In the genomic region with DNA sequence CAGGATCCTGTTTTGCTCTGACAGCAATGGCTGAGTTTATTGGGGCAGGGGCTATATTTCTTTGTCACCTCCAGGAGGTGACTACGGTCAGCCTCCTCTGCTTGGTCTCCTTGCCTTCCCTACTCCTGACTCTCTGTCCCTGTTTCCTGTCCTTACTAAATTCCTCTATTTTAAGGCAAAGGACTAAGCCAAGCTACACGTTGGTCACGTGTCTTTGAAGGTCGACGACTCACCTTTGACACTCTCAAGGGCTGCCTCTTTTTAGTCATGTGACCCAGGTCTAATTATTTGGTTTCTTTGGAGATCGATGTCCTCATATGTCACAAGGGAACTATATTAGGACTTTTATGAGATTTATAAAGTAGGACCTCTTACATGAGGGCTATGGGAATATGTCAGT, we compare ENCODE assay signal across 16 mouse cellular contexts.
A peak's percentile ranks its signal among the peaks of the same experiment; 100 is the strongest.
DNase-seq lines count a peak whose midpoint lies in the region; ATAC-seq and TF ChIP-seq lines count a peak whose summit lies in the region.
"Had no signal": no experiment of that assay in that cellular context is flagged by ENCODE, and none has a peak within 500 bp of the region (broad histone marks: within the 10 kb centered on the region; RNA-seq: fewer than 3 reads in every experiment).

No protein-coding gene starts in this region.

- no peak for TF ChIP-seq POLR2A in limb, embryonic 14.5 days (IDR thresholded peaks at IDR 0.05; ENCODE audit: borderline replicate concordance, extremely low read depth, insufficient read depth, insufficient read length)

- peak overlapping the region; percentile 22; the same call in 1 of the 2 replicates for H3K27ac ChIP-seq in hindbrain, postnatal 0 days
- no peak overlapping the region for H3K27ac ChIP-seq in hindbrain, embryonic 13.5 days
- no peak overlapping the region for H3K27ac ChIP-seq in midbrain, embryonic 11.5 days (ENCODE audit: low read depth, low read length)
- no peak overlapping the region for H3K27ac ChIP-seq in midbrain, embryonic 14.5 days (replicated peaks; ENCODE audit: low read depth, low read length)
- no peak overlapping the region for H3K27ac ChIP-seq in limb, embryonic 14.5 days (replicated peaks; ENCODE audit: low read depth, low read length)
- peak overlapping the region; percentile 85 for H3K27ac ChIP-seq in stomach, embryonic 15.5 days

- H3K4me1 ChIP-seq in hindbrain, postnatal 0 days (ENCODE audit: insufficient read depth, low read length) = peaks cover 22% of the 10 kb centered on the region; the same call in 1 of the 2 replicates
- H3K4me1 ChIP-seq in hindbrain, embryonic 13.5 days (replicated peaks) = peaks cover 55% of the 10 kb centered on the region
- peaks cover 2% of the 10 kb centered on the region; the same call in 1 of the 2 replicates for H3K4me1 ChIP-seq in midbrain, embryonic 11.5 days (ENCODE audit: control insufficient read depth, insufficient read depth, low read length)
- peaks cover 30% of the 10 kb centered on the region for H3K4me1 ChIP-seq in midbrain, embryonic 14.5 days (ENCODE audit: control insufficient read depth, insufficient read depth, low read length)
- peaks cover 22% of the 10 kb centered on the region for H3K4me1 ChIP-seq in limb, embryonic 14.5 days (ENCODE audit: control insufficient read depth, insufficient read depth, low read length)
- peaks cover 27% of the 10 kb centered on the region for H3K4me1 ChIP-seq in stomach, embryonic 15.5 days

- no peaks in the 10 kb centered on the region for H3K27me3 ChIP-seq in hindbrain, postnatal 0 days (ENCODE audit: insufficient read depth, low read length)
- H3K27me3 ChIP-seq in hindbrain, embryonic 13.5 days = no peaks in the 10 kb centered on the region
- H3K27me3 ChIP-seq in midbrain, embryonic 11.5 days (ENCODE audit: control insufficient read depth, insufficient read depth, low read length) = no peaks in the 10 kb centered on the region
- H3K27me3 ChIP-seq in midbrain, embryonic 14.5 days (ENCODE audit: control insufficient read depth, insufficient read depth, low read length) = no peaks in the 10 kb centered on the region
- no peaks in the 10 kb centered on the region for H3K27me3 ChIP-seq in limb, embryonic 14.5 days (ENCODE audit: control insufficient read depth, insufficient read depth, low read length)
- no peaks in the 10 kb centered on the region for H3K27me3 ChIP-seq in stomach, embryonic 15.5 days (replicated peaks)

- no peak for DNase-seq in hindbrain, postnatal 0 days (ENCODE audit: low spot score)
- no peak for DNase-seq in midbrain, embryonic 11.5 days (ENCODE audit: low spot score, missing footprints)
- no peak for DNase-seq in midbrain, embryonic 14.5 days
- DNase-seq in limb, embryonic 14.5 days (ENCODE audit: low spot score) = no peak
- no peak for DNase-seq in frontal cortex, postnatal 36 days (ENCODE audit: low spot score in 2 of 2)
- DNase-seq in heart, adult 18-20 months = no peak
- DNase-seq: cerebellum, adult 18-20 months; embryo, embryonic 11 days; heart, postnatal 14 days; lung, adult 2 months; thymus, postnatal 4 days had no signal

- 85% methylated on average over 6 of the region's 6 CpGs for WGBS in hindbrain, postnatal 0 days
- WGBS in hindbrain, embryonic 13.5 days = 87% methylated on average over 6 of the region's 6 CpGs
- WGBS in midbrain, embryonic 11.5 days = 90% methylated on average over 6 of the region's 6 CpGs
- 85% methylated on average over 6 of the region's 6 CpGs for WGBS in midbrain, embryonic 14.5 days
- 72% methylated on average over 6 of the region's 6 CpGs for WGBS in limb, embryonic 14.5 days
- 83% methylated on average over 6 of the region's 6 CpGs for WGBS in stomach, embryonic 15.5 days

- H3K4me3 ChIP-seq in hindbrain, postnatal 0 days (ENCODE audit: low read length) = no peak overlapping the region
- H3K4me3 ChIP-seq in hindbrain, embryonic 13.5 days = no peak overlapping the region
- H3K4me3 ChIP-seq in midbrain, embryonic 11.5 days (ENCODE audit: low read depth, low read length) = no peak overlapping the region
- H3K4me3 ChIP-seq in midbrain, embryonic 14.5 days (replicated peaks; ENCODE audit: low read depth, low read length) = no peak overlapping the region
- H3K4me3 ChIP-seq in limb, embryonic 14.5 days (replicated peaks; ENCODE audit: low read length) = no peak overlapping the region
- no peak overlapping the region for H3K4me3 ChIP-seq in stomach, embryonic 15.5 days (replicated peaks)
- H3K4me3 ChIP-seq: erythroblast, embryonic 14.5 days; midbrain, embryonic 10.5 days had no signal

- no peak overlapping the region for H3K4me2 ChIP-seq in hindbrain, postnatal 0 days (ENCODE audit: low read depth, low read length)
- no peak overlapping the region for H3K4me2 ChIP-seq in hindbrain, embryonic 13.5 days
- H3K4me2 ChIP-seq in midbrain, embryonic 11.5 days = no peak overlapping the region
- no peak overlapping the region for H3K4me2 ChIP-seq in midbrain, embryonic 14.5 days (ENCODE audit: low read length)
- 0 out of 2 replicates have a peak overlapping the region, but pooled peaks have one; percentile 5 for H3K4me2 ChIP-seq in limb, embryonic 14.5 days (replicated peaks; ENCODE audit: low read depth, low read length, severe bottlenecking)
- no peak overlapping the region for H3K4me2 ChIP-seq in stomach, embryonic 15.5 days

- no peak for ATAC-seq in hindbrain, postnatal 0 days
- ATAC-seq in hindbrain, embryonic 13.5 days (ENCODE audit: low FRiP score) = no peak
- ATAC-seq in midbrain, embryonic 11.5 days (ENCODE audit: low FRiP score) = 0 out of 2 replicates have a peak, but pooled peaks have one; percentile 17
- no peak for ATAC-seq in midbrain, embryonic 14.5 days (ENCODE audit: low FRiP score, low TSS enrichment)
- ATAC-seq in limb, embryonic 14.5 days (ENCODE audit: low FRiP score, low read depth) = no peak
- ATAC-seq in stomach, embryonic 15.5 days (ENCODE audit: insufficient read depth, low FRiP score, low read depth) = no peak
- ATAC-seq: activated CD4-positive, CD25-positive, alpha-beta regulatory T cell, adult 4 months had no signal

- no peaks in the 10 kb centered on the region for H3K36me3 ChIP-seq in hindbrain, postnatal 0 days (ENCODE audit: insufficient read depth, low read length)
- no peaks in the 10 kb centered on the region for H3K36me3 ChIP-seq in hindbrain, embryonic 13.5 days
- H3K36me3 ChIP-seq in midbrain, embryonic 11.5 days (ENCODE audit: control insufficient read depth, insufficient read depth, low read length) = no peaks in the 10 kb centered on the region
- H3K36me3 ChIP-seq in midbrain, embryonic 14.5 days (ENCODE audit: control insufficient read depth, insufficient read depth, low read length) = no peaks in the 10 kb centered on the region
- H3K36me3 ChIP-seq in limb, embryonic 14.5 days (ENCODE audit: control insufficient read depth, insufficient read depth, low read length) = no peaks in the 10 kb centered on the region
- no peaks in the 10 kb centered on the region for H3K36me3 ChIP-seq in stomach, embryonic 15.5 days
- H3K36me3 ChIP-seq: midbrain, embryonic 10.5 days had no signal

- H3K9ac ChIP-seq in hindbrain, postnatal 0 days (replicated peaks; ENCODE audit: low read length) = no peak overlapping the region
- no peak overlapping the region for H3K9ac ChIP-seq in hindbrain, embryonic 13.5 days
- no peak overlapping the region for H3K9ac ChIP-seq in midbrain, embryonic 11.5 days (ENCODE audit: low read length)
- H3K9ac ChIP-seq in midbrain, embryonic 14.5 days (replicated peaks; ENCODE audit: low read length) = no peak overlapping the region
- no peak overlapping the region for H3K9ac ChIP-seq in limb, embryonic 14.5 days (ENCODE audit: low read depth, low read length, severe bottlenecking)
- no peak overlapping the region for H3K9ac ChIP-seq in stomach, embryonic 15.5 days

- no peaks in the 10 kb centered on the region for H3K9me3 ChIP-seq in hindbrain, postnatal 0 days (ENCODE audit: low read length)
- no peaks in the 10 kb centered on the region for H3K9me3 ChIP-seq in hindbrain, embryonic 13.5 days
- no peaks in the 10 kb centered on the region for H3K9me3 ChIP-seq in midbrain, embryonic 11.5 days (ENCODE audit: control insufficient read depth, low read length)
- no peaks in the 10 kb centered on the region for H3K9me3 ChIP-seq in midbrain, embryonic 14.5 days (ENCODE audit: control insufficient read depth, low read length)
- H3K9me3 ChIP-seq in limb, embryonic 14.5 days (ENCODE audit: control insufficient read depth, low read length) = no peaks in the 10 kb centered on the region
- no peaks in the 10 kb centered on the region for H3K9me3 ChIP-seq in stomach, embryonic 15.5 days
- H3K9me3 ChIP-seq: midbrain, embryonic 10.5 days had no signal

- no peak for TF ChIP-seq CTCF in hindbrain, postnatal 0 days (IDR thresholded peaks at IDR 0.05; ENCODE audit: low read depth)

Comparison
In these comparisons a context has a peak if more than half of its experiments do, and no peak if none do; other contexts are left out.
1. H3K27ac ChIP-seq: peak in hindbrain, postnatal 0 days (single experiment) and stomach, embryonic 15.5 days (single experiment); none in hindbrain, embryonic 13.5 days (single experiment), midbrain, embryonic 11.5 days (single experiment), midbrain, embryonic 14.5 days (single experiment) and limb, embryonic 14.5 days (single experiment).